Mouse (Mus musculus) neural tube, embryonic 12.5 days (tissue): ENCODE measurements around the gene Gm49486. TPM values are rescaled to one million over a fixed set of nuclear protein-coding genes. Genes with fewer than 3 reads are reported as not detected.
"Not testable (repeated sequence)": the region's sequence is repeated elsewhere in the genome, so short reads cannot be mapped to it uniquely, and the experiment has no call there.

Source experiments
- ATAC-seq: fragments of 200-750 bp; cut with Nextera tagmentation; 2 replicates; pipeline ENCODE4 v1.8.0; 2017; ENCODE audit warnings: low read depth, mild to moderate bottlenecking, moderate TSS enrichment, moderate library complexity; ENCODE audit not compliant: low FRiP score
- H3K27ac ChIP-seq: fragments of 300-500 bp; sonication (generic); 2 replicates; pipeline ENCODE4 v1.5.1; 2016
- H3K27me3 ChIP-seq: fragments of 300-500 bp; sonication (generic); replicated peaks from 2 replicates; pipeline ENCODE4 v1.6.1; 2016; ENCODE audit warnings: mild to moderate bottlenecking
- H3K36me3 ChIP-seq: fragments of 300-500 bp; sonication (generic); 2 replicates; pipeline ENCODE4 v1.6.1; 2016; ENCODE audit warnings: mild to moderate bottlenecking
- H3K4me1 ChIP-seq: fragments of 300-500 bp; sonication (generic); 2 replicates; pipeline ENCODE4 v1.6.1; 2016
- H3K4me2 ChIP-seq: fragments of 300-500 bp; sonication (generic); replicated peaks from 2 replicates; pipeline ENCODE4 v1.6.1; 2016; ENCODE audit warnings: mild to moderate bottlenecking
- H3K4me3 ChIP-seq: fragments of 300-500 bp; sonication (generic); 2 replicates; pipeline ENCODE4 v1.5.1; 2016
- H3K9ac ChIP-seq: fragments of 300-500 bp; sonication (generic); 2 replicates; pipeline ENCODE4 v1.6.1; 2016; ENCODE audit warnings: mild to moderate bottlenecking
- H3K9me3 ChIP-seq: fragments of 300-500 bp; sonication (generic); 2 replicates; pipeline ENCODE4 v1.6.1; 2016; ENCODE audit warnings: mild to moderate bottlenecking
- WGBS: fragments of 180-500 bp; shearing (Covaris S2); methylation state at CpG from one replicate; pipeline ENCODE4 v1.1.7; 2016; 5-methylcytosine and 5-hydroxymethylcytosine counted together
- polyA plus RNA-seq: library from polyadenylated mRNA; unstranded; fragments of >200 nt; fragmentation: Nextera tagmentation; extraction: Ambion mirVana; gene quantifications from 2 replicates; pipeline ENCODE4 v1.2.1, GENCODE M21; 2016

Gene Gm49486
- polyA plus RNA-seq, 1 experiment from 2014 or later, result 1.3 TPM

DNA sequence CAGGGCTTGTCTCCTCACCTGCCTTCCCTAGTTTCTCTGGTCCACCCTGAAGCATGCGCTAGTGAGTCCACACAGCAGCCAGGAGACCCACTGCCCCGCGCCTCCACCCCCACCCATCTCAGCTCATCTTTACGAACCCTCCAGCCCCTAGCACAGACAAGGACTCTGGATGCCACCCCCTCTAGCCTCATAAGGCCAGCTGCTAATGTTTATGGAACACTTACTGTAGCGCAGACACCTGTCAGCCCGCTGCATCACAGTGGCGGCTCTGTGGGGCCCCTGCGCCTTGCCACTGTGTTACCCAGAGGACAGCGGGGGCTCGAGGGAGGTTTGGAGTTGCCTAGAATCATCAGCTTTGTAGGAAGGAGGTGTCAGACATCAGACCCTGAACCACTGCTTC lies 26.6 kb upstream of the Gm49486 start:
- H3K27me3 ChIP-seq, result no peaks in the 10 kb centered on the region
- peak overlapping the region; percentile 20 for H3K4me2 ChIP-seq
- H3K36me3 ChIP-seq, result no peaks in the 10 kb centered on the region
- peak overlapping the region; percentile 18; the same call in 1 of the 2 replicates for H3K27ac ChIP-seq
- H3K9ac ChIP-seq, result no peak overlapping the region
- H3K9me3 ChIP-seq, result no peaks in the 10 kb centered on the region
- no peak overlapping the region for H3K4me3 ChIP-seq
- H3K4me1 ChIP-seq, result peaks cover 28% of the 10 kb centered on the region
- 31% methylated on average over 10 of the region's 10 CpGs for WGBS
- peak; percentile 67 for ATAC-seq

DNA sequence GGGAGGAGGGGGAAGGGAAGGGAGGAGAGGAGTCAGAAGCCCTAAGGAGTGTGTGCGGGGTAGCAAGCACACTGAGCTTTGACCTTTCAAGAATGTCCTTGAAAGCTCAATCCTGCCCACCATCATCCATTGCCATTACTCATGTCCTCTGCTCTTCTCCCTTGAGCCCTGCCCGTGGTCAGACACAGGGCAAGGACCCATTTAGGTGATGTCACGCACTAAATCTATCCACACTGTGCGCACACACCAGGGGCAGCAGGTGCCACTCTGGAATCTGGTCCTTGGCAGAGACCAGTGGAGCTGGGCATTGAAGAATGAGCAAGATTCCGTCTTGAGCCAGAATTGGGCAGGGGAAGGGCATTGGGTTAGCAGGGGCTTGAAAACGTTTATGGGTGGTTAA lies 21.0 kb upstream of the Gm49486 start:
- Histone ChIP-seq H3K9me3 (no peaks in the 10 kb centered on the region), H3K4me2 (no peak overlapping the region), H3K9ac (no peak overlapping the region), H3K4me3 (no peak overlapping the region), H3K27ac (no peak overlapping the region), H3K27me3 (no peaks in the 10 kb centered on the region), H3K4me1 (0 out of 2 replicates have a peak, but pooled peaks cover 5% of the 10 kb centered on the region), H3K36me3 (no peaks in the 10 kb centered on the region)
- 72% methylated on average over 6 of the region's 6 CpGs for WGBS
- no peak for ATAC-seq

DNA sequence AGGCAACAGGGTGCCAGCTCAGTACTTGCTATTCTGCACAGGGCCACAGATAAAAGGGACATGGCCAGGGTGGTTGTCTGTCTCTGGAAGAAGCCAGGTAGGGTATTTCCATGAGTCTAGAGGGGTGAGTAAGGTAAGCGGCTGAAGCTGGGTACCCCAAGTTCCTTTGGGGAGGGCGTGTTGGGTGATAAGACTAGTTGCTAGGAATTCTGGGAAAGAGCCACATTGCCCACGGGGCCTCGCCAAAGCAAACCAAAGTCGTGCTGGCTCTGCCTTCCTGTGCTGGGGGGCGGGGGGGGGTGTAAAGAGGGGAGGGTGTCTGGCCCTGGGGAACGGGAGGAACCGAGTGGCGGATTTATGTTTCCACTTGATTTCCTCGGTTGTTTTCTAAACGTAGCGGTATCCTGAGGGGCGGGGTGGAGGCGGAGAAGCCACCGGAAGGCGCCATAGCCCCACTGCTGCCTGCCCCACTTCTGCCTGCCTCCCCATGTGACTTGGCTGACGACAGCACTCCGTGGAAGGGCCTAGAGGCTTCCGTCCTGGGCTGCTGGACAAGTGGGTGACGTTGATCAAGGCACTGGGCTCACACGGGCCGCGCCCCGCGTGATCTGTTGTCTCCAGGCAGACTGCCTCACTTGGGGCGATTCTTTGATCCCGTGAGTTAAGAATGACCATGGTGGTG lies 20.3 kb upstream of the Gm49486 start:
- Histone ChIP-seq H3K27ac (no peak overlapping the region), H3K4me1 (0 out of 2 replicates have a peak, but pooled peaks cover 2% of the 10 kb centered on the region), H3K27me3 (no peaks in the 10 kb centered on the region), H3K9ac (no peak overlapping the region), H3K36me3 (no peaks in the 10 kb centered on the region), H3K9me3 (no peaks in the 10 kb centered on the region), H3K4me3 (no peak overlapping the region), H3K4me2 (no peak overlapping the region)
- WGBS, result 70% methylated on average over 27 of the region's 27 CpGs
- ATAC-seq, result no peak

DNA sequence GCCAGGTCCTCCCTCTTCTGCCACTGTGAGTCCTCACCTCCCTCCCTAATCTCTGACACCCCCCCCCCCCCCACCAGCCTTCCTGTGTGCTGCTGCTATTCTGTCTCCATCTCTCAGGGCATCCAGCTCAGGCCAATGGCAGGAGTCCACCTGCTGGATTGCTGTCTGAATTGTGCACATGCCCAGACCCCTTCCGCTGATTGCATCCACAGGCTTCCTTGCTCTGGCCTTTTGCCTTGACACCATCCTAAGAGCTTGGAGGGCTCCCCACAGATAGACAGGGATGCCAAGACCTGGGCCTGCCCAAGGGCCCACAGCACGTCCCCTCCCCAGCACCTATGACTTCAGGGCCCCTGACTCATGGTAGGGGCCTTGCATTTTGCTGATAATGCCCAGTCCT lies 18.8 kb upstream of the Gm49486 start:
- Histone ChIP-seq H3K4me1 (0 out of 2 replicates have a peak, but pooled peaks cover 2% of the 10 kb centered on the region), H3K36me3 (no peaks in the 10 kb centered on the region), H3K9ac (no peak overlapping the region), H3K9me3 (no peaks in the 10 kb centered on the region), H3K4me2 (no peak overlapping the region), H3K27me3 (no peaks in the 10 kb centered on the region), H3K27ac (no peak overlapping the region), H3K4me3 (no peak overlapping the region)
- ATAC-seq, result no peak
- 74% methylated on average over 2 of the region's 2 CpGs for WGBS

DNA sequence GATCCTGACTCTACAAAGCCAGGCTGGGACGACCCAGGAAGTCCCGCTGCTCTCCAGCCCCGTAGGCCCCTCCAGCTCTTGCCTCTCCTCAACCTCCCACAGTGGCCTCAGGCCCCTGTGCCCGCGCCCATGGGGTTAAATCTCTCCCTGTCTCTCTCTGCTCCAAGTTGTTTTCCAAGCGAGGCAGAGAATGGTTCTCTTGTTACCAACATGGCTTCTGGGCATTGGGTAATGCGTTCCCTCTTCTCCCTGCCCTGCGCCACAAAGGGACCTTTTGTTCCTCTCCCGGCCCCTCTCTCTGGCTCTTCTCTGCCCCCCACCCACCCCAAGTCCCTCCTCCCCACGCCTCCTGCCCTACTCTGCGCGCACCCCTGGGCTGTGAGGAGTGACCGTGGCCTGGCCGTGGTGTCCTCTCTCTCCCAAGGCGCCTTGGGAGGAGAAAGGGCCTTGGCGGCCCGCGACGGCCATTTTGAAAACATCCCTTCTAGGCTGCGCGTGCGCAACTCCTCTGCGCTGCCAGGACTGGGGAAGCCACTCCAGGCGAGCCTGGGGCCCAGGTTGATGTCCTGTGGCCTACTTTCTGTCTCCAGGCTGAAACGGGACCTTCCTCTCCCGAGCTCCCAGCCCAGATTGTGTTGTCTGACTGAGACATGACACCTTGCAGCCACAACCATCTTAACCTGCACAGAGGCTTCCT lies 16.3 kb upstream of the Gm49486 start:
- H3K9me3 ChIP-seq, result no peaks in the 10 kb centered on the region
- H3K4me3 ChIP-seq, result no peak overlapping the region
- no peak overlapping the region; the same call in 1 of the 2 replicates for H3K27ac ChIP-seq
- no peak overlapping the region for H3K4me2 ChIP-seq
- H3K27me3 ChIP-seq, result no peaks in the 10 kb centered on the region
- no peaks in the 10 kb centered on the region for H3K36me3 ChIP-seq
- no peak overlapping the region for H3K9ac ChIP-seq
- 0 out of 2 replicates have a peak, but pooled peaks cover 2% of the 10 kb centered on the region for H3K4me1 ChIP-seq
- WGBS, result 83% methylated on average over 26 of the region's 26 CpGs
- no peak for ATAC-seq

DNA sequence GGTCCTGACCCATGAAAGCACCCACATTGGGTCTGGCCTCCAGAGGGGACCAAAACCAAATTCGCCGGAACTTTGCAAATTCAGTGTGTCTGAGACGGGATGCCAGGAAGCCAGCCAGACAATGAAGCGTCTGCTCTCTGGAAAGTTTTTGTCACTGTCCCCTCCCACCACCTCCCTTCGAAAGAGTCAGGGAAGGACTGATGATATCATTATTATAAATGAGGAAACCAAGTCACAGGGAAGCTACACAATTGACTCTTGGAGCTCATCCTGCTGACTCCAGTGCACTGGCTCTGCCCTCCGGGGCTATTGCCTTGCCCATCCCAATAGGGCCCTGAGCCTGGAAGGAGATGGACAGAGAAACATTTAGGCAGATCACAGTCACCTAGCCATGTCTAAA lies 15.6 kb upstream of the Gm49486 start:
- H3K27me3 ChIP-seq, result no peaks in the 10 kb centered on the region
- H3K27ac ChIP-seq, result no peak overlapping the region
- 71% methylated on average over 6 of the region's 6 CpGs for WGBS
- no peak overlapping the region for H3K9ac ChIP-seq
- H3K4me3 ChIP-seq, result no peak overlapping the region
- 0 out of 2 replicates have a peak, but pooled peaks cover 2% of the 10 kb centered on the region for H3K4me1 ChIP-seq
- no peaks in the 10 kb centered on the region for H3K9me3 ChIP-seq
- no peaks in the 10 kb centered on the region for H3K36me3 ChIP-seq
- no peak for ATAC-seq
- no peak overlapping the region for H3K4me2 ChIP-seq

DNA sequence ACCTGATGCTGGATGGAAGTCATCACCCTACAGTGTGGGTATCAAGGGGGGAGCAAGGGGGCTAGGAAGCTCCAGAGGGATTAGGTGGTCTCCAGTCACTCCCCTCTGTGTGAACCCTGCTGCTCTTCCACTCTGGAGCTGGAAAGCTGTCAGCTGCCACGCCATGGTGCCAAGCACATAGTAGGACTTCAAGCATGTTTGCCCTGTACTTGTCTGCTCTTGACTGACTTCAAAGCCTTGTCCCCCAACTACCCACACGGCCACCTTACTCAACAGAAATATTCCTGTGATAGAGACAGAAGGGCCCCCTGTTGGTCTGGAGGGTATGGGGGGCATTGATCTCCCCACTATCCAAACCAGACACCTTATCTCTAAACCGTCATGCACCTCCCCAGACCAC lies 13.0 kb upstream of the Gm49486 start:
- 79% methylated on average over 3 of the region's 3 CpGs for WGBS
- Histone ChIP-seq H3K36me3 (no peaks in the 10 kb centered on the region), H3K4me2 (no peak overlapping the region), H3K27me3 (no peaks in the 10 kb centered on the region), H3K9ac (no peak overlapping the region), H3K9me3 (no peaks in the 10 kb centered on the region), H3K4me3 (no peak overlapping the region), H3K4me1 (peaks cover 8% of the 10 kb centered on the region), H3K27ac (no peak overlapping the region)
- no peak for ATAC-seq

DNA sequence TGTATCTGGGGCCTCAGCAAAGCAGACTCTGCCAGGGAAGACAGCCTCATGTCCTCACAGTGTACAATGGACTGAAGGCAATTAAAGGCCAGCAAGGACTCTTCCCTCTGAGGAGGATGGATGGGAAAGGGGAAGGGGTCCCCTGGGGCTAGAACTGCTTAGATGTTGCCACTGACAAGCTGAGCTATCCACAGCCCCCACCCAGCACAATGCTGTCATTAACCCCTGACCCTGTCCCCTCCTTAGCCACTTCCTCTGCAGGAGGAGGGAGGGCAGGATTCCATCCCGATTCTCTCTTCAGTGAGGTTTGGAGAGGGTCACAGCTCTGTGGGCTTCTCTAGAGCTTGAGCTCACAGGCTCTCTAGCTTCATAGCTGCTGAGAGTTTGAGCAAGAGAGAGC lies 9.6 kb upstream of the Gm49486 start:
- H3K27me3 ChIP-seq, result no peaks in the 10 kb centered on the region
- peaks cover 25% of the 10 kb centered on the region for H3K4me1 ChIP-seq
- no peaks in the 10 kb centered on the region for H3K36me3 ChIP-seq
- no peak for ATAC-seq
- no peak overlapping the region for H3K4me2 ChIP-seq
- 0% methylated on average over 1 of the region's 1 CpGs for WGBS
- no peak overlapping the region for H3K27ac ChIP-seq
- H3K9me3 ChIP-seq, result no peaks in the 10 kb centered on the region
- no peak overlapping the region for H3K4me3 ChIP-seq
- no peak overlapping the region for H3K9ac ChIP-seq

DNA sequence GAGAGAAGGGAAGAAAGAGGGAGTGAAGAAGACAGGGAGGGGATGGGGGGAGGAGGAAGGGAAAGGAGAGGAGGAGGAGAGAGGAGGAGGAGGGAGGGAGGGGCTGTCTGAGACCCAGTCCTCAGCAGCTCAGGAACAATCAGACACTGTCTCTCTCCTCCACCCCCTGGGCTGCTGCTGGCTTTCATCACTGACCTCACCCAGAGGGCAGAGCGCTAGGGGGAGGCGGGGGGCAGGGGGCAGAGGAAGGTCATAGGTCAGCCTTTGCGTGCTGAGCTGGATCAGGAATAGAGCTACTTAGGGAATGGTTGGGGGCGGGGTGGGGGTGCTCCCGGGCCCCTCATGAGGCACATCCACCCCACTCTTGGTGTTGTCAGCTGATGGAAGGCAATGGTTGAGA lies 5.5 kb upstream of the Gm49486 start:
- peaks cover 32% of the 10 kb centered on the region for H3K4me1 ChIP-seq
- H3K4me2 ChIP-seq, result 0 out of 2 replicates have a peak overlapping the region, but pooled peaks have one; percentile 16
- WGBS, result 2% methylated on average over 5 of the region's 5 CpGs
- H3K9ac ChIP-seq, result no peak overlapping the region
- no peak for ATAC-seq
- no peak overlapping the region for H3K4me3 ChIP-seq
- no peaks in the 10 kb centered on the region for H3K27me3 ChIP-seq
- H3K36me3 ChIP-seq, result no peaks in the 10 kb centered on the region
- H3K9me3 ChIP-seq, result no peaks in the 10 kb centered on the region
- no peak overlapping the region for H3K27ac ChIP-seq

DNA sequence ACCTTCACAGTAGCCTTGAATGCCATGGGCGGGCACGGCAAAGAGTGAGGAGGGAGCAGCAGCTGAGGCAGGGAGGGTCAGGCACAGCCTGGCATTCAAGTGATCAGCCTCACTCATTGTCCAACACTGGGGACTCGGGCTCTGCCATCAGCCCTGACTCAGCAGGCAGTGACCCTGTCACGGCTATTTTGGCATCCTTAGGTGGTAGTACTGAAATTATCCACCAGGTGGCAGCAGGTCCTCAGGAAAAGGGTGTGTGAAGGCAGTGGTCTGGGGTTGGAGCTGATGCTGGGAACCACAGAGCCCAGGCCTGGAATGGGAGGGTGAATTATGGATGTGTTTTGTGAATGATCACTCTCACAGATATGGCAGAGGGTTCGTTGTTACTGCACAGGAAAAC lies 4.5 kb upstream of the Gm49486 start:
- WGBS, result 6% methylated on average over 5 of the region's 5 CpGs
- Histone ChIP-seq H3K4me3 (no peak overlapping the region), H3K9ac (no peak overlapping the region), H3K27ac (no peak overlapping the region), H3K9me3 (no peaks in the 10 kb centered on the region), H3K27me3 (no peaks in the 10 kb centered on the region), H3K4me1 (peaks cover 30% of the 10 kb centered on the region), H3K36me3 (no peaks in the 10 kb centered on the region), H3K4me2 (peak overlapping the region; percentile 5; the same call in 1 of the 2 replicates)
- peak; percentile 57; the same call in 1 of the 2 replicates for ATAC-seq

DNA sequence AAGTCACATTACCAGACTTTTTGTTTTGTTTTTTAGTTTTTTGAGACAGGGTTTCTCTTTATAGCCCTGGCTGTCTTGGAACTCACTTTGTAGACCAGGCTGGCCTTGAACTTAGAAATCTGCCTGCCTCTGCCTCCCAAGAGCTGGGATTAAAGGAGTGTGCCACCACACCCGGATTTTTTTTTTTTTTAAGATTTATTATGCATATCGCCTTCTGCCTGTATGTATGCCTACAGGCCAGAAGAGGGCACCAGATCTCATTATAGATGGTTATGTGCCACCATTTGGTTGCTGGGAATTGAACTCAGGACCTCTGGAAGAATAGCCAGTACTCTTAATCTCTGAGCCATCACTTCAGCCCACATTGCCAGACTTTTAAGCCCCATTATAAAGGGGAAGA lies 3.4 kb upstream of the Gm49486 start:
- peaks cover 34% of the 10 kb centered on the region for H3K4me1 ChIP-seq
- not testable (repeated sequence) for H3K4me3 ChIP-seq, H3K9ac ChIP-seq, H3K9me3 ChIP-seq, H3K27ac ChIP-seq, H3K4me2 ChIP-seq, ATAC-seq, H3K36me3 ChIP-seq, H3K27me3 ChIP-seq
- 71% methylated on average over 2 of the region's 2 CpGs for WGBS

DNA sequence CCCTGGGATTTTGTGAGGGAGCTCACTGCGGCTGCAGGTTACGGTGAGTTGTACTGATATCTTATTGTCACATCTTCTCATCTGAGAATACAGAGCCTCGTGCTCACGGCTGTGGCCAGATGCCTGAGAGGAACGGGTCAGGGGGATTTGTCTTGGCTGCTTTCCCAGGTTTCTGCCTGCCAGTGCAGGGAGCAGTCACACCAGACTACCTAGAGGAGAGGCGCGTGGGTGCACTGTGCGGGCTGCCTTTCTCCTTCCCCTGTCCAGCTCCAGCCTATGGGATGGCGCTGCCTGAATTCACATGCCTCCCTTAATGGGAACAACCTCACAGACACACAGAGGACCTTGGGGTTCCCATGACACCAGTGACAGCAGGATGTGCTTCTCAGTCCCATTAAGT lies 6.1 kb downstream of the Gm49486 start:
- H3K9me3 ChIP-seq, result no peaks in the 10 kb centered on the region
- no peak overlapping the region for H3K27ac ChIP-seq
- H3K27me3 ChIP-seq, result no peaks in the 10 kb centered on the region
- 89% methylated on average over 9 of the region's 9 CpGs for WGBS
- no peak overlapping the region for H3K4me3 ChIP-seq
- no peak overlapping the region for H3K9ac ChIP-seq
- H3K4me1 ChIP-seq, result peaks cover under 1% of the 10 kb centered on the region; the same call in 1 of the 2 replicates
- H3K4me2 ChIP-seq, result no peak overlapping the region
- peaks cover 75% of the 10 kb centered on the region for H3K36me3 ChIP-seq
- no peak for ATAC-seq
